Mouse (Mus musculus): ENCODE data around the gene Trpv5.

Trpv5 gene

GRCm38 (mm10) chr6:41641173-41641866, 39.2 kb downstream of the Trpv5 start:
- in situ Hi-C loops (cut with MboI, MseI): no loop called here

- in situ Hi-C loops (cut with MboI, MseI): no loop called here
Observed at GRCm38 (mm10) chr6:41640449-41640848, 40.1 kb downstream of the Trpv5 start.

GRCm38 (mm10) chr6:41637927-41638506, 42.6 kb downstream of the Trpv5 start:
- in situ Hi-C loops (cut with MboI, MseI): no loop called here

- in situ Hi-C loops (cut with MboI, MseI): no loop called here
Observed at GRCm38 (mm10) chr6:41637393-41637792, 43.2 kb downstream of the Trpv5 start.

GRCm38 (mm10) chr6:41636178-41636577, 44.4 kb downstream of the Trpv5 start, which contains the start of gene Trpv6:
TSS of gene Trpv6 (minus strand) at chr6:41636405.
- in situ Hi-C loops (cut with MboI, MseI): no loop called here

GRCm38 (mm10) chr6:41635211-41635610, 45.4 kb downstream of the Trpv5 start:
- in situ Hi-C loops (cut with MboI, MseI): no loop called here

- in situ Hi-C loops (cut with MboI, MseI): no loop called here
Observed at GRCm38 (mm10) chr6:41631549-41631948, 49.0 kb downstream of the Trpv5 start.

- in situ Hi-C loops (cut with MboI, MseI): no loop called here
Observed at GRCm38 (mm10) chr6:41630791-41631190, 49.8 kb downstream of the Trpv5 start.

GRCm38 (mm10) chr6:41628180-41628579, 52.4 kb downstream of the Trpv5 start:
- in situ Hi-C loops (cut with MboI, MseI): no loop called here

GRCm38 (mm10) chr6:41622661-41623060, 57.9 kb downstream of the Trpv5 start:
- in situ Hi-C loops (cut with MboI, MseI): no loop called here

- in situ Hi-C loops (cut with MboI, MseI): no loop called here
Observed at GRCm38 (mm10) chr6:41621241-41621990, 59.2 kb downstream of the Trpv5 start.

- in situ Hi-C loops (cut with MboI, MseI): no loop called here
Observed at GRCm38 (mm10) chr6:41620173-41620798, 60.3 kb downstream of the Trpv5 start.

- in situ Hi-C loops (cut with MboI, MseI): loop anchor here (5.0 kb wide), 1 partner anchor 50 kb away; no protein-coding TSS in a partner anchor
Observed at GRCm38 (mm10) chr6:41607637-41608036, 72.9 kb downstream of the Trpv5 start.

GRCm38 (mm10) chr6:41606214-41606613, 74.4 kb downstream of the Trpv5 start:
- in situ Hi-C loops (cut with MboI, MseI): loop anchor here (5.0 kb wide), 1 partner anchor 49 kb away; no protein-coding TSS in a partner anchor

- in situ Hi-C loops (cut with MboI, MseI): loop anchor here (5.0 kb wide), 1 partner anchor 48 kb away; no protein-coding TSS in a partner anchor
Observed at GRCm38 (mm10) chr6:41605794-41606104, 74.8 kb downstream of the Trpv5 start.

GRCm38 (mm10) chr6:41605061-41605793, 75.3 kb downstream of the Trpv5 start, which contains the start of gene Ephb6:
TSS of gene Ephb6 (plus strand) at chr6:41605482.
- in situ Hi-C loops (cut with MboI, MseI): loop anchor here (5.0 kb wide), 1 partner anchor 48 kb away; no protein-coding TSS in a partner anchor

GRCm38 (mm10) chr6:41604401-41605050, 76.0 kb downstream of the Trpv5 start:
- in situ Hi-C loops (cut with MboI, MseI): loop anchor here (5.0 kb wide), 1 partner anchor 47 kb away; no protein-coding TSS in a partner anchor

All from T-helper 1 cell (primary cell).